Mouse (Mus musculus) CD4-positive, CD25-positive, alpha-beta regulatory T cell, adult 9 weeks (primary cell): ENCODE measurements around the gene Hkdc1. TPM values are rescaled to one million over a fixed set of nuclear protein-coding genes. Genes with fewer than 3 reads are reported as not detected.

ENCODE experiments used
- polyA plus RNA-seq: library from polyadenylated mRNA; unstranded; fragments of 100-300 nt; shearing (Covaris generic); gene quantifications from one replicate; pipeline ENCODE4 v1.2.1, GENCODE M21; 2017

Gene Hkdc1
- polyA plus RNA-seq, result not detected

GRCm38 (mm10) chr10:62422255-62422654 lies at the start of gene Hkdc1:
Hkdc1 (minus strand) TSS chr10:62422491.

GRCm38 (mm10) chr10:62449364-62450279 lies 27.3 kb upstream of the Hkdc1 start, which contains the start of the genes 4930507D05Rik and Supv3l1:
4930507D05Rik (plus strand) TSS chr10:62449489.
Supv3l1 (minus strand) TSS chr10:62449738.

GRCm38 (mm10) chr10:62379808-62380207 lies 42.5 kb downstream of the Hkdc1 start, which contains the start of gene Hk1:
Hk1 (minus strand) TSS chr10:62379908.

Other genes starting within 250 kb of the Hkdc1 start
- gene Tspan15, start 191.2 kb downstream of the Hkdc1 start, polyA plus RNA-seq, result 0.42 TPM
- gene Tacr2, start 170.1 kb downstream of the Hkdc1 start, polyA plus RNA-seq, result not detected
- 172 TPM for gene Hk1, start 42.6 kb downstream of the Hkdc1 start, polyA plus RNA-seq
- gene 4930507D05Rik, start 27.0 kb upstream of the Hkdc1 start, polyA plus RNA-seq, result 0.16 TPM
- 18.5 TPM for gene Supv3l1, start 27.2 kb upstream of the Hkdc1 start, polyA plus RNA-seq
- gene Vps26a, start 64.3 kb upstream of the Hkdc1 start, polyA plus RNA-seq, result 81.4 TPM
- gene Srgn, start 105.0 kb upstream of the Hkdc1 start, polyA plus RNA-seq, result 1,158 TPM
- 4.2 TPM for gene Kif1bp, start 156.0 kb upstream of the Hkdc1 start, polyA plus RNA-seq
- gene Ddx21, start 179.8 kb upstream of the Hkdc1 start, polyA plus RNA-seq, result 55.4 TPM
- 155 TPM for gene Ddx50, start 228.7 kb upstream of the Hkdc1 start, polyA plus RNA-seq